Mouse (Mus musculus) left cerebral cortex, postnatal 36 days (tissue): ENCODE measurements around the gene Thsd4. TPM values are rescaled to one million over a fixed set of nuclear protein-coding genes. Genes with fewer than 3 reads are reported as not detected.

ENCODE experiments used
- DNase-seq, 2 experiments: peaks; one replicate each; pipeline ENCODE4 v3.0.0; 2021 to 2022; ENCODE audit warnings: low spot score in 2 of 2, mixed read lengths in 1 of 2
- intact Hi-C: fragments of 180-260 bp; cut with DNase I; formaldehyde crosslinking; loops from one replicate; pipeline ENCODE4 v1.15.1; 2025
- total RNA-seq, 2 experiments: library from RNA; stranded (reverse); gene quantifications; 2 replicates each; pipeline ENCODE4 v1.2.3; 2021

Gene Thsd4
- total RNA-seq, 2 experiments from 2014 or later: 4.7 to 4.8 TPM

GRCm38 (mm10) chr9:60460010-60460982 lies 61.5 kb downstream of the Thsd4 start:
- intact Hi-C loops: no loop called here
- no peak for DNase-seq

DNA sequence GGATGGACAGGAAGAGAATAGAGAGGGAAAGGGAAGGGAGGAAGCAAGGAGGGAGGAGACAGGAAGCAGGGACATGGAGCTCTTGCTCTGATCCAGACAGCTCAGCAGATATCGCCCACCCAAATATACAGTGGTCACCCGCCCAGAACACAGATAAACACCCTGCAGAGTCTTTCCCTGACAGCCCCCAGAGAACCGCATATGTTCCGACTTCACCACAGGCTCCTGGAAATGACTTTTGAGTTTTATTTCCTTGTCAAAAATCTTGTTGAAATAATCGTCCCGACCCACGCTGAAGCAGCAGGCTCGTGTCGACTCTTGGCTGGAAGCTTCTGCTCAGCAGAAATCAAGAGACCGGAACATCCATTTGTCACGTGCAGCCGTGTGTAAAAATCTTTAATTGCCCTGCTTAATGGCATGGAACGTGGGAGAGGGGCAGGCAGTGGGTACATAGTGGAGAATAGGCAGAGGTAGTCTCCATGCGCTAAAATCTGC lies 63.3 kb downstream of the Thsd4 start:
- intact Hi-C loops: no loop called here
- peak in 1 of 2 experiments; percentile 14 for DNase-seq

- peak; percentile 20 to 33 for DNase-seq
Observed at GRCm38 (mm10) chr9:60457359-60458210, 64.3 kb downstream of the Thsd4 start.

GRCm38 (mm10) chr9:60456651-60457050 lies 65.2 kb downstream of the Thsd4 start:
- peak; percentile 23 to 28 for DNase-seq
- intact Hi-C loops: no loop called here

More at GRCm38 (mm10) chr9:60457359-60458210, 64.3 kb downstream of the Thsd4 start:
- intact Hi-C loops: no loop called here

- intact Hi-C loops: no loop called here
- no peak for DNase-seq
Observed at GRCm38 (mm10) chr9:60454406-60455076, 67.3 kb downstream of the Thsd4 start.

DNA sequence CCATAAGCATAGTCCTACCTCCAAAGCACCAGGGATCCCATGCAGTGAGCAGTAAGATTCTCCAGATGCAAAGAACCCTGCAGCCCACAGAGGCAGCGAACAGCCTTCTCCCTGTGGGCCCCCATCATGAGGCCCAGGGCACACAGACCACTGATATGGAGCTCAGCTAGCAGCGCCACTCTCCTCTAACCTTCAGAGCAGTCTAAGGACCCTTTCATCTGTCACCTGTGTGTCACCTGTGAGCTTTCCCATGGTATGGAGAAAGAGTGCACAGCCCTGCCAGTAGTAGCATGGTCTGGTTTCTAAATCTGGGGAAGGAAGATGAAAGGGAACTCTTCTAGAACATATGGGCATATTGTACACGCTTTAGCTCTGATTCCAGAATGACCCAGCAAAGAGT lies 72.3 kb downstream of the Thsd4 start:
- intact Hi-C loops: no loop called here
- no peak for DNase-seq

GRCm38 (mm10) chr9:60445821-60446220 lies 76.0 kb downstream of the Thsd4 start:
- intact Hi-C loops: no loop called here
- DNase-seq: no peak

- DNase-seq: no peak
- intact Hi-C loops: no loop called here
Observed at GRCm38 (mm10) chr9:60441274-60441902, 80.5 kb downstream of the Thsd4 start.

- intact Hi-C loops: no loop called here
- DNase-seq: no peak
Observed at GRCm38 (mm10) chr9:60440506-60440905, 81.3 kb downstream of the Thsd4 start.

DNA sequence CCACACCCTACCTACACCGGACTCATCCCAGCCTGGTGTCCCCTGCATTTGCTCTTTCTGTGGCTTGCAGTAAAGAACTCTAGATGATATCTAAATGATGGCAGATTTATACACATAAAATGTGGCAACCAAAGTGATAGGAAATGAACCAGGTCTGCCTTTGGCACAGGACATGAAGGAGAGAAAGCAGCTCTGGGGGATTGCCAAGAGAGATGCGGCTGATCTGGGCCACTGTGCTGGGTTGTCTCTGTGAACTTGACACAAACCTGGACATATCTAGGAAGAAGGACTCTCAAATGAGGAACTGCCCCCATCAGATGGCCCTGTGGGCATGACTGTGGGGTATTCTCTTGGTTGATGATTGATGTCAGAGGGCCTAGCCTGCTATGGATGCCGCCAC lies 85.6 kb downstream of the Thsd4 start:
- intact Hi-C loops: no loop called here
- DNase-seq: no peak

DNA sequence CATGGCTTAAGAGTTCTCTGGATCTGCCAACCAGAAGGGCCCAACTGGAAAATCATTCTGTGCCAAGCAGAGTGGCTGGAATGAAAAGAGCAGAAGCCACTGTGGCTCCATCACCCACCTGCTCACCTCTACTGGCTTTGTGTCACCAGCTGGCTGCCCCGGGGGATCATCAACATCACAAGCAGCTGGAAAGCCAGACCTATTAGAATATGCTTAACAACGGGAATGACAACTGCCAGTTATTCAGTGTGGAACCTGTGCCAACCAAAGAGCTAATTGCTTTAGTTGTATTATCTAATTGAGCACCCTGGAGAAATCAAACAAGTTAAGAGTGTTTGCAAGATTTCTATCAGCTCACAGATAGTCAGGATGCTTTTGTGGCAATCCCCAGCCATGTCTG lies 87.8 kb downstream of the Thsd4 start:
- DNase-seq: no peak
- intact Hi-C loops: no loop called here

DNA sequence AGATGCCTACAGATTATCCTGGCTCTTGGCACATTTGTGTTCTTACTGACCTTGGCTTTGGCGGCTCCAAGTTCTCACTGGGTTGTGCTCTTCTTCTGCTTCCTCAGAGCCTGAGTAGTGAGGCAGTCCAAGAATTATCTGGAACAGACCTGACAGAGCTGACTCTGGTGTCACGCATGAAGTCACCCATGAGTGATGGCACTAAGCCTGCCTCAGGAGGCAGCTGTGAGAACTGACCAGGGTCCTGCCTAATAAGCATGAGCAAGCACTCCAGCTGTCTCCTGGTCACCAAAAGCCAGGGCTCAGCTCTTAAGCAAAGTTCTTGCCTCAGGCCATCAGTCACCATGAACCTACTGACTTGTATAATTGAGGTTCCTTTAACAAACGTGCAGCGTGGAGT lies 89.9 kb downstream of the Thsd4 start:
- intact Hi-C loops: no loop called here
- DNase-seq: no peak

DNA sequence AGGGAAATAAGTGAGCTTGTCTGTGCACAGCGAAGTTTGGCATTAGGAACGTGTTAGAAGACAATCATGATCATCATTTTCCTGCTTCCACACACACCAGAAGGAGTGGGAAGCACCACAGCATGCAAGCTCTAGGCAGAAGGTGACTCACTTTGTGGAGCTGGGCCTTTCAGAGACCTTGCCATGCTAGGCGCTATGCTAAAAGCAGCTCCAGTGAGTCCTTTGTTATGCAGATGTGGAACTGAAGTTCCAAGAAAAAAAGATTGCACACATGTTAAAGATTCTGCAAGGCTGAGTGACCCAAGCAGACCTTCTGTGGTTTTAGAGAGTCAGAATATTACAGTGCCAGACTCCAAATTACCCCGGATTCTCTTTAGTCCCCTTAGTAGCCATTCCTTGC lies 91.8 kb downstream of the Thsd4 start:
- DNase-seq: no peak
- intact Hi-C loops: no loop called here

GRCm38 (mm10) chr9:60414076-60414755 lies 107.6 kb downstream of the Thsd4 start:
- intact Hi-C loops: no loop called here
- DNase-seq: no peak

GRCm38 (mm10) chr9:60410872-60411635 lies 110.8 kb downstream of the Thsd4 start:
- intact Hi-C loops: no loop called here
- no peak for DNase-seq

DNA sequence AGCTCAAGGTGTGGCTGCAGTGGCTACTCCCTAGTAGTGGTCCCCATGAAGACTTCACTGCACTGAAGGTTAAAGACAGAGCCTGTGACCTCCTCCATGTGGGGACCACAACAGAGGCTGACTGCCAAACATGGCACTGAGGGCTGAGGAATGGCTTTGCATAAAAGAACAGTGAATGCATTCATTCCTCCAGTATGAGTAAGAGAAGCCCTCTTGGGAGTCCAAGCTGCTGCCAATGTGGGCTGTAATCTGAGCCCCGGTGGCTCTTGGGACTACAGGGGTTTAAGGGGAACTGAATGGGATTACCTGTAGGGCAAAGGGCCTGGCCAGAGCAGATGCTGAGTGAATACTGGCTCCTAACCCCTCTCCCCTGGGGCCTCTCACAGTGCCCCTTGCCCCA lies 114.5 kb downstream of the Thsd4 start:
- intact Hi-C loops: no loop called here
- DNase-seq: no peak

GRCm38 (mm10) chr9:60405777-60406176 lies 116.1 kb downstream of the Thsd4 start:
- no peak for DNase-seq
- intact Hi-C loops: no loop called here

DNA sequence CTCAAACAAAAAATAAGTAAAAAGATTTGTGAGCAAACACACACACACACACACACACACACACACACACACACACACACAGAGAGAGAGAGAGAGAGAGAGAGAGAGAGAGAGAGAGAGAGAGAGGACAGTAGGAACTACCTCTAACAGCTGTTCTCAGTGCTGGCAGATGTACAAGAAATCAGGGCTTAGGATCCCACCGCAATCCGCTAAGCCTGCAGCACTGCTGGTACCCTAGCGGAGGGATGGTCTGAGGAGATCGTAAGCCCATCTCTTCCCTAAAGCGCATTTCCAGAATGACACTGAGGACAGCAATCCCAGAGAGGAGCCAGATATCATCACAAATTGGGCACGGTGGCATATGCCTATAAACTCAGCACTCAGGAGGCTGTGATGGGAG lies 119.2 kb downstream of the Thsd4 start:
- no peak for DNase-seq
- intact Hi-C loops: no loop called here
